Mouse (Mus musculus): ENCODE measurements around the gene Rnf146.

The Rnf146 gene

DNA sequence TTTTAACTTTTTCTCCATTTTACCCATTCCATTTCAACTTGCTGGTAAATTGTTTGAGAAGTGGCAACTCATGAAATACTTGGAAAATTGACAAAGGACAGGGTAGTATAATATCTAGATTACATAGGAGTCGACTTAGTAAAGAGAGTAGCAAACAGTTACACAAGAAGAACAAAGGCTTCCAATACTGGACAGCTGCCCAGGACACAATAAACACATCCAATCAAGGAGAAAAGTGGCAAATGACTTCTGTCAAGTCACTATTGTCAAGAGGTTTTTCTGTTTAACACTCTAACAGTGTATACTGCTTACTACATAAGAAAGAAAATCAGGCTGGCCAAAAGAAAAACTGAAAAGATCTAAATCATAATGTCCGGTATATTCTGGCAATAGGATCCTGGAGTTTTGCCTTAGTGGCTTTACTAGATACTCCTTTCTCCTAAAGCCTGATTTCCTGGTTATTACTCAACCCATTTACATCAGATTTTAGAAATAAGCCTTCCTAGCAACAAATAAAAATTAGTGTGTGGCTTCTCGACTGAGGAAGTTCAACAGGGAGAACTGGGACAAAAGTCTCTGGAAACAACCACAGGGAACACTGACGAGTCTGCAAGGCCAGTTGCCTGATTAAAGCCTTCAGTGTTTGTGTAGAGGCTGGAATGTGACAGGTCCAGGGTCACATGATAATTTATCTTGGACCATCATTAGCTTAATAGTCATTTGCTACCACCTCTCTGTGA lies 50.6 kb downstream of the Rnf146 start:
- ChIA-PET CTCF (no interaction called here), POLR2A (interaction anchor here in 2 of 4 experiments (0.8 to 2.0 kb wide), 3 partner anchors 44 to 165 kb away, joined by 3 to 13 read pairs (median 6); partner anchors contain the start of gene Rnf146 (in 1 of the 2))

DNA sequence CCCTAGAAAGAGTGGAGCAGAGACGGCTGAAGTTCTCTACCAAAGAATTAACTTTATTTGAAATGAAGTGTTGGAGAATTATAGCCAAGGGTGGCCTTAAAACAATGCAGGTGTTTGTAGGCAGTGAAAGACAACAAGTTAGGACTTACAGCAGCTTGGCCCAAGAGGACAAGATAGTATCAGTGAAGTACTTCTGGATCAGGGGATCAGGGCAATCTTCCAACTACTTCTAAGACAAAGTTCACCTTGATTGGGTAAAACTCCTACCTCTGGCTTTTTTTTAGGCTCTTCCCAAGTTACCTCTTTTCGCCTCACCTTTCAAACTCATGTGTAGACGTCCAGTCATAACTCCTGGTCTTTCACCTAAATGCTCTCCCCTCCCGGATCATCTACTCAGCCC lies 60.0 kb downstream of the Rnf146 start:
- POLR2A ChIA-PET: interaction anchor here in 1 of 4 experiments (0.7 kb wide), 1 partner anchor 259 kb away, joined by 4 read pairs; no protein-coding TSS in a partner anchor

More for the DNA sequence above, 60.0 kb downstream of the Rnf146 start:
- CTCF ChIA-PET: no interaction called here
